Mouse (Mus musculus) heart, postnatal 0 days (tissue): ENCODE measurements around the gene Snrnp200.

Experiments
- CTCF ChIP-seq: IDR thresholded peaks from 2 replicates; pipeline ENCODE4 v1.5.1; 2016; ENCODE audit warnings: antibody characterized with exemption, control low read depth, low read depth
- EP300 ChIP-seq: IDR thresholded peaks from 2 replicates; pipeline ENCODE4 v1.6.1; 2016; ENCODE audit warnings: antibody characterized with exemption, low read depth

GRCm38 (mm10) chr2:127274590-127274989, 66.4 kb downstream of the Snrnp200 start:
- TF ChIP-seq CTCF (no peak), EP300 (no peak)
